Mouse (Mus musculus) liver (tissue): ENCODE results near the gene Baiap3.

Experiments used
- DNase-seq: peaks from one replicate; pipeline ENCODE4 v3.0.0-alpha.2; 2020; ENCODE audit warnings: mixed read lengths

The Baiap3 gene

DNA sequence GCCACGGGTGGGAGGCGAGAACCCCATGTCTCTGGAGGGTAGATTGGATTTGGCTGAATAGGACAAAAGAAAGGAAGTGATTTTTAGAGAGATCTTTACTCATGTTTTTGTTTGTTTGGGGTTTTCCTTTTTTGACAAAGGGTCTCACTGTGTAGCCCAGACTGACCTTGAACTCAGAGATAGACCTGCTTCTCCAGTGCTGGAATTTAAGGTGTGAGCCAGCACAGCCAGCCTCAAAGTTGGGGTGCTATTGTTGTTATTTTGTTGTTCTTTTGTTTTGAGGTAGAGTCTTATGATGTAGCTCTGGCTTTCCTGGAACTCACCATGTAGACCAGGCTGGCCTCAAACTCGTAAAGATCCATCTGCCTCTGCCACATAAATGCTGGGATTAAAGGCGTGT lies 53.8 kb downstream of the Baiap3 start:
- no peak for DNase-seq
